Mouse (Mus musculus) thymus, postnatal 10 days (tissue): ENCODE measurements around the gene Kbtbd12.

Experiments
- DNase-seq, 2 experiments: peaks; one replicate each; pipeline ENCODE4 v3.0.0; 2021; ENCODE audit warnings: low spot score in 2 of 2

Kbtbd12 gene

DNA sequence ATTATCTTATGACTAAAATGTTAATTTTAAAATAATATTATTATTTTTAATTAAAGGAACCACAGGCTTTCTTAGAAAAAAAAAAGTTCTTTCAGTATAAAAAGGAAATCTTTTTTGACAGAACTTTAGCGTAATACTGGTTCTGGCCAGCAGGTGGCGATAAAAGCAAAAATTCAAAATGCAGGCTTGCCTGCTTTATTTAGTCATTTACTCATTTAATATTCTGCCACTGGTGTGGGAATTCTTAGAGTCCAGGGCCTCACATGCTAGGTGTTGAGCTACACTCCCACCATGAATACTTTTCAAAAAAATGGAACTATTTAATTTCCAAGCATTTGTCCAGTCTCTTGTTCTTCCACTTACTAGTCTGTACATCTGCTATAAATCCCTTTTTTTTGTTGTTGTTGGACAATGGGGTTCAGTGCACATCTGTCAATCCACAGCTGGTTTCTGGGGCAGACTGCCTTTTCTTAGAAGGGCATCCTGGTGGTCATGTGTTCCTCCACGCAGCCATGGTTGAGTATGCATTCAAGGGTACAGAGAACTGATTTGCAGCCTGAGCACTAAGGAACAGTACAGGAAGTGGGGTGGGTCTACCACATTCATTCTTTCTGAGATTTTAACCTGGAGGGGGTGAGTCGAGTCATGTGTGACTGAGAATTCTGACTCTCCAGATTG is 88.5 kb downstream of the Kbtbd12 start:
- peak; percentile 18 to 54 for DNase-seq

DNA sequence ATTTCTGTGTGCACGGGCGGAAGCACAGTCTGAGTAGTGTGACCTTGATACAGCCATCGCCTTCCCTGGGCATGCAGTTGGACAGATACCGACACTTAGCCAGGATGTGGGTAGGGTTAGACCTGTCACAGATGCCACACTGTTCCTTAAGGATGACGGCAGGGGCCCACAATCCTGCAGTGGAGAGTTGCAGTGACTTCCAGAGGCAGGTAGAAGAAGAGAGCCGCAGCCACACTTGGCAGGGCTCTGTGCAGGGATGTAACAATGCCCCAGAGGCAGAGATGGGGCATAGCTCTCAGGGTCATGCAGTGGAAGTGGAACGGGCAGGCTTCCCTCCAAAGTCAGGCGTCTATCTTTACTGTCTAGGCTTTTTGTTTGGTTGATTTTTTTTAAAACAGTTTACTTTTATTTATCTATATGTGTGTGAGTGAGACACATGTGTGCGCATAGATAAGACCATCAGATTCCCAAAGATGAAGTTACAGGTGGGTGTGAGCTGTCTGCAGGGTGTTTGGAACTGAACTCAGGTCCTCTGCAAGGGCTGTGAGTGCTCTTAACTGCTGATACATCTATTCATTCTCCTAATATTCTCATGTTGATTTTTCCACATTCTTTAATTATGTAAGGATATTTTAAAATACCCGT is 89.2 kb downstream of the Kbtbd12 start:
- no peak for DNase-seq

DNA sequence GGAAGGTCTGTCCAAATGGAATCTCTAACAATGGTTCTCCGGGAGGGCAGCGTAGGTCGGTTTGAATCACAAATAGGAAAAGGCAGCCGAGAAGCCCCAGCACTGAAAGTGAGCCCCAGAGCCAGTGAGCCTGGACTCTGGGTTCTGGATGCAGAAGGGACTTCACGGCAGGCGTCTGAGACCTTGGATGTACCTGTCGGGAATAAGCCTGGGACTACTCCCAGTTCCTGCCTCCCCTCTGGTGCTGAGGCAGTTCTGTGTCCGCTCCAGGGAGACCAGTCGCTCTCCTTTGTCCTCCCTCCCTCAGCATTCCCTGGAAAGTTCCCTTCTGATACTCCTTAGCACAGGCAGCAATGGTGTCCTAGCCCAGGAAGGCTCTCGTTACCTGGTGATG is 92.4 kb downstream of the Kbtbd12 start:
- no peak for DNase-seq

DNA sequence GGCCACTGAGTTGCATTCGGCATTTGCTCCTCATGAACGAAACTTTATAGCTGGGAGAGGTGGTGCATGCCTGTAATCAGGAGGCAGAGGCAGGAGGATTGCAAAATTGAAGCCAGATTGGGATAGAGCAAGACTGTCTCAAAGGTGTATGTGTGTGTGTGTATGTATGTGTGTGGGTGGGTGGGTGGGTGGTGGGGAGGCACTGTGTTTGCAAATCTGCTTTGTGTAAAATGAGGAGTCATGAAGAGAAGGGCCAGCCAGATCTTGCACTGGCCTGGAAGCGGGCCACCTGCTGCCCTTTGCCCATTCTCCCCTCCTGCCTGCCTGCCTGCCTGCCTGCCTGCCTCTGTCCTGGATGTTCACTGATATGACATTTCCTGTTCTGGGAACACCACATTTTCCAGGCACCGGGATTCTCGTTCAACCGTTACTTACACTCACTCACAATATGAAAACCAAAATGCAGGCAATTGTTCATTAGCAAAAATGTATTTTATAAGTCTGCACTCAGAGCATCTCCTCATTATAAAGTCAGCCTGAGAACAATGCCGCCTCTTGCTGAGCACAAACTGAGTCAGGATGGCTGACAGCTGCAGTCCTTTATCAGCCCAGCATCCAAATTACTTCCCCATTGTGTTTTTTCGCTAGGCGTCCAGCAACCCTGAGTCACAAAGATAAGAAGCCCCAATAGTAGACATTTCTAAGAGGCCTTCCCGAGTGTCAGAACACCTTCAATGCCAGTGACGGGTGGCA is 92.9 kb downstream of the Kbtbd12 start:
- DNase-seq, result no peak

DNA sequence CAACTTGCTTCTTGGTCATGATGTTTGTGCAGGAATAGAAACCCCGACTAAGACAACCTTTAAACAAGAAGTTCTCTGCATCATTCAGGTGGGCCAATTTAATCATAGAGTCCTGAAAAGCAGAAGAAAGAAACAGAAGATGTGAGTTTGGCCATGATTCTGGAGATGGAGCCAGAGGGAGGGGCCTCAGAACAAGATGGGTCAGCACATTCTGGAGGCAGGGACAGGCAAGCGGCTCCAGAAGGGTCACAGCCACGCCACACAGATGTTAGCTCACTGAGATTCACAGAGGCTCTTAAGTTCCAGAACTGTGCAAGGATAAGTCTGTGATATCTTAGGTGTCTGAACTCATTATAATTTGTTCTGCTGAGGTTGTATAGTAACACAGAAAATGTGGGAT is 93.5 kb downstream of the Kbtbd12 start:
- no peak for DNase-seq

DNA sequence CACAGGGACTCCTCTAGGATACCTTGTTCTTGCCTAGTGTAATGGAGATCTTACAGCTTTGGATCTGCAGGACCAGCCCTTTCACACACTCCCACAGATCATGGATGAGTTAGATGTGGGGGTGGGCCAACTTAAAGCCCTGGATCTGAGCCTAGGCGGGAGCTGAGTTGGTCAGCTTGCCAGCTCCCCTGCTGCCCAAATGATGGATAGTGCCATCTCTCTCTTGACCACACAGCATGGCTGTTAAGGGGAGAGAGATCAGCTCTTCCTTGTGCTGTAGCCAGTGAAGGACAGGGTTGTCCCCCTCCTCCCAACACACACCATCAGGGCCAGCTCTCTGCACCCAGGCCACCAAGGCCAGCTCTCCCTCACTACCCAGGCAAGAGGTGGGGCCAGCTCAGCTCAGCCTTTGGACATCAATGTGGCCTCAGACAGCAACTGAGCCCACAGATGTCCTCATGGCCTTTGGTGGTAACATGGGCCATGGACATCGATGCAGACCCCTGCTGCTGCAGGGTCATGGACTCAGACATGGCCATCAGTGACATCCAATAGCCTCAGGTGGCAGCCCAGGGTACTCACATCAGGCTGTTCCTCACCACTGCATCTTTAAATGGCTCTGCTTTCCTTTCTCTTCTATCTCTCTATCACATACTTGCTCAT is 97.5 kb downstream of the Kbtbd12 start:
- no peak for DNase-seq

DNA sequence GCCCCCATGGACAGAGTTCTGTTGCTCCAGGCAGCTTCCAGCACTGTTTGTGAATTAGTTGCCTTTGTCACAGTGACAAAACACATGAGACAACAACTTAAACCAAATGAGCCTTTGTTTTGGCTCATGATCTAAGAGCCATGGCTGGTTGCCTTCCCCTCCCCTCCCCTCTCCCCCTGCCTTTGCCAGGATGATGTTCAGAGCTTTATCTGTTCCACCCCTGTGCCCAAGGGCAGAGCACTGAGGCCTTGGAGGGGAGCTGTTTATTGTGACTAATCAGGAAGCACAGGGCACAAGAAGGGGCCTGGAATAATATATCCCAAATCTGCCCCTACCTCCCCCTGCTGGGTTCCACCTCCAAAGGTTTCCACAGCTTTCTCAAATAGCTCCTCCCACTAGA is 107.4 kb downstream of the Kbtbd12 start:
- no peak for DNase-seq

DNA sequence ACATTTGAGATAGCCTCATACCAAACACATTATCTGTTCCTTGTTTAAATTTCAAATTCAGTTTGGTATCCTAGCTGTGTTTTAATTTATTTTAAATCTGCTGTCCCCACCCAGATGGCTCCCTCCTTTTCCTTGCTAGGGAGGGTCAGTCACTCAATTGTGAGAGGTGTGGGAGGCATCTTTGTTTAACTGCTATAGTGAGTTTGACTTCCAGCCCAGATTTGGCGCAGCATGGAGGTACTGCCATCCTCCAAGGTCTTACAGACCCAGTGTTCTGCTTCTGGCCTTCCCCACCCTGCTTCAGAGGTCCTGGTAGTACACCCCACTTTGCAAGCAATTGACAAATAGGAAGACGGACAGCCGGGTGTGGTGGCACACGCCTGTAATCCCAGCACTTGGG is 113.7 kb downstream of the Kbtbd12 start:
- DNase-seq, result no peak

DNA sequence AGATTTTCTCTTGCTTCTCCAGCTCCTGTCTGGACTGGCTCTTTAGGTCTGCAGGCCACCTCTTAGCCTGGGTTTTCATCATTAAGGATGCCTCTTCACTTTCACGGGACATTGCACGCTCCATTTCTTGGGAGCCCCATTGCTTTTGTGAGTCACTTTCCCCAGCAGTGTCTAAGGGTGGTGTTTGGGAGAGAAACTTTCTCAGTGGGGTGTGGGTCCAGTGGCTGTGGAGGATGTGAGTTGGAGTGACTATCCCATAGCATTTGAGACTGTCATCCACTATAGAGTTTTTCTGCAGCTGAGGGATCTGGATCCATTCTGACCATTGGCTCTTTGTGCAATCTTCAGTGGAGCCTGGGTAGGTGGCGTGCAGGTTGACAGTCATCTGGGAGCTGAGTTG is 114.3 kb downstream of the Kbtbd12 start:
- DNase-seq, result no peak

DNA sequence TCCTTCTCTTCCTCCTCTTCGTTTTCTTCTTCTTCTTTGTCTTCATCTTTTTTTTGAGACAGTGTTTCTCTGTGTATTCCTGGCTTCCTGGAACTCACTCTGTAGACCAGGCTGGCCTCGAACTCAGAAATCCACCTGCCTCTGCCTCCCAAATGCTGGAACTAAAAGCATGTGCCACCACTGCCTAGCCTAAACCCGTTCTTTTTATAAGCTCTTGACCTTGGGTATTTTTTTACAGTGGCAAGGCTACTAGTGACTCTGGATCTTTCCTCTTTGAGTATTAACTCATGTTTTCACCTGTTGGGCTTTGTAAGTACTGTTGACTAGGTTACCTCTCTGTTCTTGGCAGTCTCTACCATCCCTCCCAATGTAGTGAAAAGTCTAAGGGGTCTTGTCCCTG is 114.7 kb downstream of the Kbtbd12 start:
- DNase-seq, result no peak

DNA sequence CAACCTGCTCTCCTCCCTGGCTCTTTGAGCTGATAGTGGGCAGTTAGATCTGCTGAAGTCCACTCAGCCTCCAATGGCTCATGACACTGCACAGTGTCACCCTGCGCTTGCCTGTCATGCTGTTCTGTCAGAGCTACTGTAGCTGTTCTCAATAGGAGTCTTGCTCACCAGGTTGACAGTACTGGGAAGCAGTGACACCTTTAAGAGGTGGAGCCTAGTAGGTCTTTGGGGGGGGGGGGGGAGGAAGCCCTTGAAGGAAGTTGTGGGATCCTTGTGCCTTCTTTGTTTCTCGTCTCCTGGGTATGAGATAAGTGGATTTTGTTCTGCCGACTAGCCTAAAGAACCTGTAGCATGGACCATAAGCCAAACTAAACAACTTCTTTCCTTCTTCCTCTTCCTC is 115.1 kb downstream of the Kbtbd12 start:
- no peak for DNase-seq

DNA sequence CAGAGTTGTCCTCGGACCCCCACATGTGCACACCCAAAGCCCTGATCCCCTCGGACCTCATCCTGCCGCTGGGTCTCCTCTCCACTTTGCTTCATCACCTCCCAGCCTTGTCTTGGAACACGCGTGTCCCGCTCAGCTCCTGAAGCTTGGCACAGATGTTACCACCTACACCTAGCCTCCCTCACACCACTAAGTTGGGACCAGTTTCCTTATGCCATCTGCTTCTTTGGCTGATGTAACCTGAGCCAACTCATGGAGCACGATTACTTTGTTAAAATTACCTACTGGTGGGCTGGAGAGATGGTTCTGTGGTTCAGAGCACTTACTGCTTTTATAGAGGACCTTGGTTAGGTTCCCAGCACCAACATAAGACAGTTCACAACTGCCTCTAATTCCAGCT is 115.9 kb downstream of the Kbtbd12 start:
- DNase-seq, result no peak

DNA sequence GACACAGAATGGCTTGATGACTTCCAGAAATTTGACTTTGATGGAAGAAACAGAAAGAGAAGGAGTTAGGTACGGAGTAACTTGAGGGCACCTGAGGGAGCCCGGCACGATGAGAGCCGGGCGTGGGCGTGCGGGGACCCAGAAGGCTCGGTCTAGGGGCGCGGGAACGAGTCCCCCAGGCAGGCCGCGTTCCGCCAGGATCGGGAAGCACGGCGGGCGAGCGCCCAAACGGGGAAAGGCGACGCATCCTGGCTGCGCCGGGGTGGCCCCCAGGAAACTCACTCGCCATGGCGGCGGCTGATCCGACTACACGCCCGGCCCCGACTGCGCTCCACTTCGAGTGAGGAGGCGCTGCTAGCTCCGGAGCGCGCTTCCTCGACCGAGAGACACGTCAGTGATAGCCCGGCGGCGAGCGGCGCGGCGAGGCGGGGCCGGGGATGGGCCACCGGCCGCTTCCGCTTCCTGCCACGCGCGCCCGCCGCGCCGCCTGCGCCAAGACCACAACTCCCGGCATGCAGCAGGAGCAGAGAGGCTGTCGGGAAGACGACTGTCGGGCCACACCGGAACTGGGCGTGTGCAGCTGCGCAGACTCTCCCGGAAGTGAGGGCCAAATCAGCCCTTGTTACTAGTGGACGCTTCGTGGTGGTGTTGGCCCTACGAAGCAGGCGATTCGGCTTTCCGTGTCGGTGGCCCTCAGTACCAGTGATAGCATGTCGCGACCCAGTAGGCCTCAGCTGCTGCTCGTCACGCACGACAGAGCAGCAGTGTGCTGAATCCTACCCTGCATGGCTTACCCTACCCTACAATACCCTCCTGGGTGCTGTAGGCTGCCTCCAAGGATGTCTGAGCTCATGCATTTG is 119.1 kb downstream of the Kbtbd12 start, which contains the start of gene Sec61a1:
Gene Sec61a1, minus strand, starts transcription at position 502 of the 860 bp plus-strand sequence.
- peak; percentile 91 to 93 for DNase-seq

DNA sequence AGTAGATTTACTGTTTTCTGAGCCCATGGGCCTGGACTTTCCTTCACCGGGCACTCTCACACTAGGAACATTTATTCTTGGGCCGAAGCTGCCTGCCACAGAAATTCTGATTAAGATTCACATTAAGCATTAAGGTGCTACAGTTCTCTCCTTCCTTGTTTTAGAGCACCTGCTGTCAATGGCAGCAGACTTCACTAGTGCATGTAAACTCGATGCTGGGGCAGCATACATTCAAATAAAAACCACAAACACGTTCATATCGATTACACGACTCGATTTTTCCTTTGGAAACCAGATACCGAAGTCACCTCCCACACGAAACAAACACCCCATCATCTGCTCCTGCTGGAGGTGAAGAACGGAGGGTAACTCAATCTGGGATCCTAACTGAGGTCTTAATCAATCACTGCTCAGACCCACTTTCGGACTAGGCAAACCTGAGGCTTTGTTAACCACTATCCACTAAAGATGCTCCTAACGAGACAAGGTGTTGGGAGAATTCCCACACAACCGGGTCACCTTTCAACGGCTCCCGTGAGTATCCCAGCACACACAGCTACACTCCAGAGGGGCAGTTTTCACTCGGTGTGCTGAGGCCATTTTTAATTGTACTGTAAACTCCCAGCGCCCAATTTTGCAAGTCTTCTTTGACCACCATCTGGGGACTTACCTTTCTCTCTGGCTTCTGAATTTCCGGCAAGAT is 119.9 kb downstream of the Kbtbd12 start:
- DNase-seq, result peak in 1 of 2 experiments; percentile 16

DNA sequence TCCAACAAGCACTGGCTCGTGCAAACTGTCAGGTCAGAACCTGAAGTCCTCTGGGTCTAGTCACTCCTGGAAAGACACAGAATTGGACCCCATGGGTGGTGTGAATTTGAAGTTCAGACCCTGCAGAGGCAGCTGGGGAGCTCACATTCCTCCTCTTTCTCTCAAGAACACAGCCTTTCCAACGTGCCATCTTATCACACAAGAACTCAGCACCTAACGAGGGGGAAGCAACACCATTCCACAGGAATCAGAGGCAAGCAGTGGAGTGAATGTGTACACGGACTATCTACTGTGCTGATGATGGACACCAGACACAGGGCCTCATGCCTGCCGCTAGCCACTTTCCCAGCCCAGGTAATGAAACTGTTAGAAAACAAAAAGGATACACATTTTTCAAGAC is 121.1 kb downstream of the Kbtbd12 start:
- no peak for DNase-seq

DNA sequence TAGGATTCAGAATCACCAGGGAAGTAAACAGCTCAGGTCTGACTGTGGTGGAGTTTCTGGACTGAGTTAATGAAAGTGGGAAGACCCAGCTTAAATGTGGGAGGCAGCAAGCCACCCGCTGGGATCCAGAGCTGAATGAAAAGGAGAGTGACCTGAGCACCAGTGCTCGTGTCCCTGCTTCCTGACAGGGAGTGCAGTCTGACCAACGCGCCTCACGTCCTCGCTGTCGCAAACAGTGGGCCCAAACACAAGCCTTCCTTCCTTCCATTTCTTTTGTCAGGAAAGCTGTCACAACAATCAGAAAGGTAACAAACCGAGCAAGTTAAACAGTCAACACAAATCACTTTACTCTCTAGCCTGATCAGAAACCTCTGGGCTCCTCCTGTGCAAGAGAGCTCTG is 121.8 kb downstream of the Kbtbd12 start:
- no peak for DNase-seq

DNA sequence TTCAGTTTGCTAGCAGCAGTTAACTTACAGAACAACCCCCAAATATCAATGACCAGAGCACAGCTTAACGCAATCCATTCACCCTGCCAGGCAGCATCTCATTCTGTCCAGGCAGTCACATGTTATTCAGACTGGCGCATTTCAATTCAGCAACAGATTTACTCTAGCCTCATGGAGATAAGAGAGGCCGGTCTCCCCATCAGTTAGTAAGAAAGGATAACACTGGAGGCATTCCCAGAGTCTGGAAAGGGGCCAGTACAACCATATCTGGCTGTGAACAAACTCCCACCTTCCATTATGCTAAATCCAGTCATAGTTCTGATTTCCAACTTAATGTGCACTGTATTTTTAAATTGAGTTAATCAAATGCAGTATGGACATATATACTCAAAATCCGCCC is 123.2 kb downstream of the Kbtbd12 start:
- no peak for DNase-seq

DNA sequence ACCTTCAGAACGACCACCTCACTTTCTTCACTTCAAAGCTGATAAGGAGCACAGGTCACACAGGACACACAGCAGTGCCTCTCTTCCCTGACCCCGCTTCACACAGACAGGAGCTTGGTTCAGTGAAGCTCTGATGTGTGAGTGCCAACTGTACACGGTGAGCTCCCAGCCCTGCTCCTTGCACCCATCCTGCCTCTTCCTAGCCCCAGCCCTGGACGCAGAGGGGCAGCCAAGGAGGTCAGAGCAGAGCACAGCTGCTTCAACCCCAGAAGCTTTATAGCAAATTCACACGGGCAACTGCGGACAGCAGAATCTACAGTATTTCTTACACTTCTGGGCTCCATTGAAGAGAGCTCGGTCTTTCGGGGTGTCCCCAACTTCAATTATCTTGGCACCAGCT is 123.8 kb downstream of the Kbtbd12 start:
- DNase-seq, result no peak

DNA sequence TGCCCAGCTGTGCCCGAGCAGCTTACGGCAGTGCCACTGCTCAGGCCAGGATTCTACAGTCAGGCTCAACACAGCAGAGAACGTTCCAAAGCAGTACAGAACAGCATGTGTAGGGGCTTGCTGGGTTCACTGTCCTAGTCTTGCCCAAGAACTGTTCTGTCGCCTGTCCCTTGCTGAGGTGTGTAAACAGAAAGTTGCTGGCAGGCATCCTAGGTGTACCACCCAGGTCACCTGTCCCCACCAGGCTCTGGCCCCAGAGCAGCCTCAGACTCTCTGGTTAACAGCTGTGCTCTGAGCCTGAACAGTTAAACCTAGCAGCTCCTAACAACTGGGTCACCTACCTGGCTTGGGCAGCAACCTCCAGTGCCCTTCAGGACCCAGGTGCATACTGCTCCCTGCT is 134.7 kb downstream of the Kbtbd12 start:
- no peak for DNase-seq

DNA sequence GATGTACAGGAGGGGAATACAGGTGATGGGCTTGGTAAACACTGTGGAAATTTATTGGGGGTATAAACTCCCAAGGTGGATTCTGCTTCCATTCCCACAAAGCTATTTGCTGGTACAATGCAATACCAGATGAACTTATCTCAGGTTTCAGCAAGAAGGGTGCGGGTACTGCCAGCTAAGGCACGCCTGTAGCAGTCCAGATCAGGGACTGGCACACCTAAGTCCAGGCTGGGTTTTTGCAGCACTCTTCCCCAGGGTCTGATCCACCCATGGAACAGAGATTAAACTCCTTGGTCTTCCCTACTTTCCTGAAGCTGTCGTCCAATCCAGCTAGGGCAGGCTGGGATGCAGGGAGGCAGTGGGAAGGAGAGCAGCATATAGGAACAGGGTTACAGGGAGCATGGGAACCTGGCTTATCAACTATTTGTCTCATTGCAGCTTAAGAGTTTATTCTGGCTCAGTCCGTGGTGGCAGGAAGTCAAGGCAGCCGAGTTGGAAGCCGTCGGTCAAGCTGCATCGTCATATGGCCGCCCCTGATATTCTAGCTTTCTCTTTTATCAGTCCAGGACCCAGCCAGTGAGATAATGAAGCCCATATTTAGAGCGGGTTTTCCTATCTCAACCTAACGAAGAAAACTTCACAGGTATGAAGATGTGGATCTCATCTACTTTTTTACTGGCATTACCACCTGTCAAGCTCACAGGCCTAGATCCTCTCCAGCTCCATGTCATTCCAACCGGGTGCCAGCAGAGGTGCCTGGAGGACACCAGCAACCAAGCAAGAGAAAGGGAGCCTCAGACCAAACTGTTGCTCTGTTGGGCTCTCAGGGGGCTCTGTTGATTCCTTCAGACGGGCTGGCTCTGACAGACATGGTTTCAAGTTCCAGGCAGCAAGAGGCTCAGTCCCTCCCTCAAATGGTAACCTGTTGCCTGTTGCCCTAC is 135.4 kb downstream of the Kbtbd12 start:
- DNase-seq, result no peak
